Mouse (Mus musculus): Measurements from ENCODE around the gene Usp25. TPM values are rescaled to one million over a fixed set of nuclear protein-coding genes. Genes with fewer than 3 reads are reported as not detected.

Gene Usp25
- polyA plus RNA-seq, 1 experiment, result not detected

- Histone ChIP-seq H3K4me3 (ENCODE audit: insufficient read depth, low read depth, low read length) (no peak overlapping the region), H3K4me1 (ENCODE audit: control insufficient read depth, insufficient read depth, low read length) (peaks cover 8% of the 10 kb centered on the region), H3K27ac (ENCODE audit: insufficient read depth, low read depth, low read length) (no peak overlapping the region)
- 62% methylated on average over 10 of the region's 10 CpGs for WGBS
- TF ChIP-seq CTCF (IDR thresholded peaks at IDR 0.05; ENCODE audit: insufficient read depth, low read depth, low read length) (no peak), POLR2A (IDR thresholded peaks at IDR 0.05; ENCODE audit: insufficient read depth, low read depth, low read length) (no peak)
These were observed 15.3 kb downstream of the Usp25 start for GRCm38 (mm10) chr16:77028687-77029417.

DNA sequence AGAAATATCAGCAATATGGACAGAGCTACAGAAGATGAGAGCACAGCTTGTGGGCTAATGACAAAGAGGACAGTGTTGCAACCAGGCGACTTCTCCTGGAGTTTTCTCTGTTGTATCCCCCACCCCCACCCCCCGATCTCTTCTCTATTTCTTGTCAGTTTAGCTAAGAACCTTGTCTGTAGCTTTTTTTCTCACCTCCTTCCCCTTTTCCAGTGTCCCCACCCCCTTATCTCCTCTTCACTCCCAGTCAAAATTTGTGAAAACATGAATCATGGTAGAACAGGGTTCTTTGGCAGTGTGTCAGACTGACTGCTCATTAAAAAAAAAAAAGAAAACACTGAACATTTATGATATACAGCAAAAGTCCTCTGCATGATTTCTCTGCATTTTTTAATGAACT lies 16.9 kb downstream of the Usp25 start:
- 83% methylated on average over 2 of the region's 2 CpGs for WGBS
- H3K4me3 ChIP-seq (ENCODE audit: insufficient read depth, low read depth, low read length), result no peak overlapping the region
- H3K4me1 ChIP-seq (ENCODE audit: control insufficient read depth, insufficient read depth, low read length), result peaks cover 12% of the 10 kb centered on the region
- no peak overlapping the region for H3K27ac ChIP-seq (ENCODE audit: insufficient read depth, low read depth, low read length)
- TF ChIP-seq POLR2A (IDR thresholded peaks at IDR 0.05; ENCODE audit: insufficient read depth, low read depth, low read length), result no peak
- no peak for TF ChIP-seq CTCF (IDR thresholded peaks at IDR 0.05; ENCODE audit: insufficient read depth, low read depth, low read length)

GRCm38 (mm10) chr16:77034329-77034728 lies 20.8 kb downstream of the Usp25 start:
- TF ChIP-seq POLR2A (IDR thresholded peaks at IDR 0.05; ENCODE audit: insufficient read depth, low read depth, low read length) (no peak), CTCF (IDR thresholded peaks at IDR 0.05; ENCODE audit: insufficient read depth, low read depth, low read length) (no peak)
- WGBS, result 76% methylated on average over 5 of the region's 5 CpGs
- Histone ChIP-seq H3K4me1 (ENCODE audit: control insufficient read depth, insufficient read depth, low read length) (peaks cover 4% of the 10 kb centered on the region; the same call in 1 of the 2 replicates), H3K27ac (ENCODE audit: insufficient read depth, low read depth, low read length) (no peak overlapping the region), H3K4me3 (ENCODE audit: insufficient read depth, low read depth, low read length) (no peak overlapping the region)

DNA sequence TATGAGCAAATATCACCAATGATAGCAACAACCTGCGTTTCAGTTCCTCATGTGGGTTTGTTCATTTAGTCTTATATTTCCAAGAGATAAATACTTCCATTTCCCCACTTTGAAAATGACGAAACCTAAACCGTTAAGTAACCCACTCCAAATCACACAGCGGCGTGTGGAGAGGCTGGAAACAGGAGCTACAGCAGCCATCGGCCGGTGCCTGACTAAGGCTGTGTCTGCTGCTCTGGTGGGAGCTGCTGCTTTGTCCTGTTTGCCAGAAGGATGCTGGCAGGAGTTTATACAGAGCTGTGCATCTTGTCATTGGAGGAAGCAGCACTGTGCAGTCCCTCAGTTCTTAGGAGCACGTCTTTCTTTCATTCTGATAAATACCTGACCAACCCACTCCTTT lies 21.2 kb downstream of the Usp25 start:
- Histone ChIP-seq H3K27ac (ENCODE audit: insufficient read depth, low read depth, low read length) (no peak overlapping the region), H3K4me1 (ENCODE audit: control insufficient read depth, insufficient read depth, low read length) (peaks cover 4% of the 10 kb centered on the region; the same call in 1 of the 2 replicates), H3K4me3 (ENCODE audit: insufficient read depth, low read depth, low read length) (no peak overlapping the region)
- TF ChIP-seq POLR2A (IDR thresholded peaks at IDR 0.05; ENCODE audit: insufficient read depth, low read depth, low read length), result no peak
- no peak for TF ChIP-seq CTCF (IDR thresholded peaks at IDR 0.05; ENCODE audit: insufficient read depth, low read depth, low read length)
- WGBS, result 78% methylated on average over 8 of the region's 8 CpGs

GRCm38 (mm10) chr16:77041573-77041972 lies 28.1 kb downstream of the Usp25 start:
- Histone ChIP-seq H3K4me3 (ENCODE audit: insufficient read depth, low read depth, low read length) (no peak overlapping the region), H3K27ac (ENCODE audit: insufficient read depth, low read depth, low read length) (no peak overlapping the region), H3K4me1 (ENCODE audit: control insufficient read depth, insufficient read depth, low read length) (no peaks in the 10 kb centered on the region)
- no peak for TF ChIP-seq CTCF (IDR thresholded peaks at IDR 0.05; ENCODE audit: insufficient read depth, low read depth, low read length)
- TF ChIP-seq POLR2A (IDR thresholded peaks at IDR 0.05; ENCODE audit: insufficient read depth, low read depth, low read length), result no peak
- WGBS, result 89% methylated on average over 5 of the region's 5 CpGs

GRCm38 (mm10) chr16:77043499-77043898 lies 30.0 kb downstream of the Usp25 start:
- TF ChIP-seq POLR2A (IDR thresholded peaks at IDR 0.05; ENCODE audit: insufficient read depth, low read depth, low read length) (no peak), CTCF (IDR thresholded peaks at IDR 0.05; ENCODE audit: insufficient read depth, low read depth, low read length) (no peak)
- Histone ChIP-seq H3K4me1 (ENCODE audit: control insufficient read depth, insufficient read depth, low read length) (no peaks in the 10 kb centered on the region), H3K4me3 (ENCODE audit: insufficient read depth, low read depth, low read length) (no peak overlapping the region), H3K27ac (ENCODE audit: insufficient read depth, low read depth, low read length) (no peak overlapping the region)
- 74% methylated on average over 5 of the region's 5 CpGs for WGBS

DNA sequence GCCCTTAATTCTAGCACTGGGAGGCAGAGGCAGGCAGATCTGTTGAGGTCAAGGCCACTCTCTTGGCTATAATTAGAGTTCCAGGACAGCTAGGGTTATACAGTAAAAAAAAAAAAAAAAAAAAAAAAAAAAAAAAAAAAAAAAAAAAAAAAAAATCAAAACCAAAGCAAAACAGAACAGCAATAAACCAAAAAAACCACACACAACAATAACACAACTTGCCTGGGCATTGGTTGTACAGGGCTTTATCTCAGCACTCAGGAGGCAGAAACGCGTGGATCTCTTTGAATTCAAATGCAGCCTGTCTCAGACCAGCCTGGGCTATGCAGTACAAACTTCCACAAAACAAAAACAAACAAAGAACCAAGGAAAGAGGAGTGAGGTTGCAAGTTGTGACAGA lies 40.7 kb downstream of the Usp25 start:
- TF ChIP-seq POLR2A (IDR thresholded peaks at IDR 0.05; ENCODE audit: insufficient read depth, low read depth, low read length) (no peak), CTCF (IDR thresholded peaks at IDR 0.05; ENCODE audit: insufficient read depth, low read depth, low read length) (no peak)
- Histone ChIP-seq H3K27ac (ENCODE audit: insufficient read depth, low read depth, low read length) (no peak overlapping the region), H3K4me3 (ENCODE audit: insufficient read depth, low read depth, low read length) (no peak overlapping the region), H3K4me1 (ENCODE audit: control insufficient read depth, insufficient read depth, low read length) (no peaks in the 10 kb centered on the region)
- WGBS, result 95% methylated on average over 2 of the region's 2 CpGs

DNA sequence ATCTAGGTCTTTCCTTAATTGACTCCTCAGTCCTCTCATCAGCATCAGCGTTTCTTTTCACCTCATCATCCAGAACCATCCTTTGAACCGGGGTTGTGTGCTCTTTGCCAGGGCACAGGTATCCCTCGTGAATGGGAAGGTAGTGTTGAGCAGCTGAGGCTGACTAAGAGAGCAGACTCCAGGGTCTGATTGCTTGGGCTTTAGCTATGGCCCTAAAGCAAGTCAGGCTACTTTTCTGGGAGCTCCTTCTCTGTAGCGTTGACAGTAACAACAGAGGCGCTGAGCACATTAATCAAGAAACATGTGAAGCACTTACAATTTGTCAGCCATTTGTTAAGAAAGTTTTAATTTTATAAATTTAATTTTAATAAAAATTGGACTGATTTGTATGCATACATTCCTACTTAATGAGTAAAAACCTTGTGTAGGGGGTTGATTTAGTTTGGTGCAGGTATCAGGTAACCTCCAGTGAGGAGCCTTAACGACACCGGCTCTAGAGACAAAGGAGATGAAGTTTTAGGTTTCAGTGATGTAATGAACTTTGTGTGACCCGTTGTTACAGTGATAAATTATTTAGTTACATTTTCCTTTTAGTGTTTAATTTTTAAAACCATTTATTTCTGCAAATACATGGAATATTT lies 42.1 kb downstream of the Usp25 start:
- 85% methylated on average over 8 of the region's 8 CpGs for WGBS
- TF ChIP-seq POLR2A (IDR thresholded peaks at IDR 0.05; ENCODE audit: insufficient read depth, low read depth, low read length) (no peak), CTCF (IDR thresholded peaks at IDR 0.05; ENCODE audit: insufficient read depth, low read depth, low read length) (no peak)
- Histone ChIP-seq H3K4me1 (ENCODE audit: control insufficient read depth, insufficient read depth, low read length) (no peaks in the 10 kb centered on the region), H3K27ac (ENCODE audit: insufficient read depth, low read depth, low read length) (no peak overlapping the region), H3K4me3 (ENCODE audit: insufficient read depth, low read depth, low read length) (no peak overlapping the region)

DNA sequence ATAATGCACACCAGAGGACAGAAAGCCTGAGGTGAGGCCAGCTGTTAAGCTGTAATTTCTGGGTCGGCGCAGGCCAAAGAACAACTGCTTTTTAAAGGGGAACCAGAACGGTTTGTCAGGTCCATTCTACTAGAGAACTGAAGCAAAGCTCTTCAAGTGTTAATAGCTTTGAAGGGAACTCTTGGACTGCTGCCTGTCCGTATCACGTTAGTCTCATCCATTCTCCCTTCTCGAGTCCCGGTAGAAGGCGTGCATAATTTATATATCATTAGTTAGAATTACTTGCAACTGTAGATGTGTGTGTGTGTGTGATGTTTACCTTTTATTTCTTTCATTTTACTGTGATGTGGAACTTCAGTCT lies 42.6 kb downstream of the Usp25 start:
- no peak for TF ChIP-seq POLR2A (IDR thresholded peaks at IDR 0.05; ENCODE audit: insufficient read depth, low read depth, low read length)
- no peak for TF ChIP-seq CTCF (IDR thresholded peaks at IDR 0.05; ENCODE audit: insufficient read depth, low read depth, low read length)
- no peak overlapping the region for H3K27ac ChIP-seq (ENCODE audit: insufficient read depth, low read depth, low read length)
- 61% methylated on average over 8 of the region's 8 CpGs for WGBS
- no peak overlapping the region for H3K4me3 ChIP-seq (ENCODE audit: insufficient read depth, low read depth, low read length)
- no peaks in the 10 kb centered on the region for H3K4me1 ChIP-seq (ENCODE audit: control insufficient read depth, insufficient read depth, low read length)
